In genomic region chr13:59656316-59656832, GRCm38 (mm10) we compare ENCODE assay signal across 8 mouse cellular contexts. TPM values are rescaled to one million over a fixed set of nuclear protein-coding genes. Genes with fewer than 3 reads are reported as not detected.
DNase-seq lines count a peak whose midpoint lies in the region; ATAC-seq lines count a peak whose summit lies in the region.

No protein-coding gene starts in this region.

- 42% methylated on average over 10 of the region's 10 CpGs for WGBS in liver, embryonic 13.5 days (ENCODE audit: insufficient replicate concordance)
- 58% methylated on average over 10 of the region's 10 CpGs for WGBS in neural tube, embryonic 13.5 days

- H3K4me1 ChIP-seq in liver, embryonic 13.5 days (replicated peaks) = peaks cover 45% of the 10 kb centered on the region
- peaks cover 41% of the 10 kb centered on the region for H3K4me1 ChIP-seq in neural tube, embryonic 13.5 days (replicated peaks)

- H3K36me3 ChIP-seq in liver, embryonic 13.5 days = peaks cover 86% of the 10 kb centered on the region
- H3K36me3 ChIP-seq in neural tube, embryonic 13.5 days = peaks cover 27% of the 10 kb centered on the region

- peak; percentile 46 for DNase-seq in layer of hippocampus, adult 11-12 months (ENCODE audit: low spot score)
- DNase-seq in layer of hippocampus, postnatal 36 days = no peak
- DNase-seq in brain, adult 2 months (ENCODE audit: low read depth, low spot score) = peak; percentile 64
- DNase-seq in liver, embryonic 13.5 days = no peak
- no peak for DNase-seq in adrenal gland, postnatal 36 days
- no peak for DNase-seq in cerebellum, postnatal 14 days
- no peak for DNase-seq in right cerebral cortex, postnatal 4 days

- H3K4me2 ChIP-seq in liver, embryonic 13.5 days = no peak overlapping the region
- no peak overlapping the region for H3K4me2 ChIP-seq in neural tube, embryonic 13.5 days

- H3K9ac ChIP-seq in liver, embryonic 13.5 days = no peak overlapping the region
- no peak overlapping the region for H3K9ac ChIP-seq in neural tube, embryonic 13.5 days

- H3K27ac ChIP-seq in liver, embryonic 13.5 days = peak overlapping the region; percentile 43; the same call in 1 of the 2 replicates
- H3K27ac ChIP-seq in neural tube, embryonic 13.5 days (replicated peaks) = peak overlapping the region; percentile 71

- ATAC-seq in liver, embryonic 13.5 days (ENCODE audit: low read depth) = peak; percentile 43
- no peak for ATAC-seq in neural tube, embryonic 13.5 days (ENCODE audit: low read depth)

- no peaks in the 10 kb centered on the region for H3K27me3 ChIP-seq in liver, embryonic 13.5 days
- H3K27me3 ChIP-seq in neural tube, embryonic 13.5 days = no peaks in the 10 kb centered on the region

- H3K9me3 ChIP-seq in liver, embryonic 13.5 days (replicated peaks) = no peaks in the 10 kb centered on the region
- no peaks in the 10 kb centered on the region for H3K9me3 ChIP-seq in neural tube, embryonic 13.5 days

- no peak overlapping the region for H3K4me3 ChIP-seq in liver, embryonic 13.5 days (replicated peaks)
- H3K4me3 ChIP-seq in neural tube, embryonic 13.5 days = no peak overlapping the region

RNA-seq across cellular contexts. Expression of gene Golm1, which starts 19.2 kb away (rescaled TPM):
- 10 to 100 TPM; 64.3 to 74.2 TPM for total RNA-seq in layer of hippocampus, postnatal 36 days (2021)
- polyA plus RNA-seq in liver, embryonic 13.5 days (2015; fragmentation: Nextera tagmentation; extraction: Ambion mirVana) = 47.0 and 57.9 TPM in 2 replicates
- 44.4 and 48.5 TPM in 2 replicates for polyA plus RNA-seq in neural tube, embryonic 13.5 days (2015; fragmentation: Nextera tagmentation; extraction: Ambion mirVana)
- 1 to 10 TPM; 8.0 to 8.3 TPM for total RNA-seq in adrenal gland, postnatal 36 days (2021)

RNA-seq across cellular contexts. Expression of gene 4921517D22Rik, which starts 37.5 kb away (rescaled TPM):
- not detected for total RNA-seq in layer of hippocampus, postnatal 36 days (2021)
- polyA plus RNA-seq in liver, embryonic 13.5 days (2015; fragmentation: Nextera tagmentation; extraction: Ambion mirVana) = not detected in 2 replicates
- not detected in 2 replicates for polyA plus RNA-seq in neural tube, embryonic 13.5 days (2015; fragmentation: Nextera tagmentation; extraction: Ambion mirVana)
- total RNA-seq in adrenal gland, postnatal 36 days (2021) = not detected

RNA-seq across cellular contexts. Expression of gene Spata31d1a, which starts 53.8 kb away (rescaled TPM):
- total RNA-seq in layer of hippocampus, postnatal 36 days (2021) = under 1 TPM; 0.08 to 0.40 TPM
- polyA plus RNA-seq in liver, embryonic 13.5 days (2015; fragmentation: Nextera tagmentation; extraction: Ambion mirVana) = 0.03 TPM in 1 of 2 replicates, not detected in the other
- polyA plus RNA-seq in neural tube, embryonic 13.5 days (2015; fragmentation: Nextera tagmentation; extraction: Ambion mirVana) = 0.03 TPM in 1 of 2 replicates, not detected in the other
- total RNA-seq in adrenal gland, postnatal 36 days (2021) = not detected

RNA-seq across cellular contexts. Expression of gene Spata31d1b, which starts 55.7 kb away (rescaled TPM):
- under 1 TPM; 0.07 to 0.20 TPM for total RNA-seq in layer of hippocampus, postnatal 36 days (2021)
- not detected in 2 replicates for polyA plus RNA-seq in liver, embryonic 13.5 days (2015; fragmentation: Nextera tagmentation; extraction: Ambion mirVana)
- not detected in 2 replicates for polyA plus RNA-seq in neural tube, embryonic 13.5 days (2015; fragmentation: Nextera tagmentation; extraction: Ambion mirVana)
- total RNA-seq in adrenal gland, postnatal 36 days (2021) = not detected

Comparison
In these comparisons a context has a peak if more than half of its experiments do, and no peak if none do; other contexts are left out.
1. DNase-seq: peak in layer of hippocampus, adult 11-12 months (single experiment) and brain, adult 2 months (single experiment); none in layer of hippocampus, postnatal 36 days (0 of 2), liver, embryonic 13.5 days (single experiment), adrenal gland, postnatal 36 days (0 of 2), cerebellum, postnatal 14 days (0 of 2) and right cerebral cortex, postnatal 4 days (single experiment).
2. RNA of gene Golm1, which starts 19.2 kb away (total RNA-seq): 64.3 to 74.2 TPM in layer of hippocampus, postnatal 36 days; 8.0 to 8.3 TPM in adrenal gland, postnatal 36 days; every median in the first group is over 4 times any median in the second.